Mouse (Mus musculus): ENCODE results near the gene H2-DMb2. TPM values are rescaled to one million over a fixed set of nuclear protein-coding genes. Genes with fewer than 3 reads are reported as not detected.

The H2-DMb2 gene
- polyA plus RNA-seq, 1 experiment from 2014 or later: 0.17 TPM

DNA sequence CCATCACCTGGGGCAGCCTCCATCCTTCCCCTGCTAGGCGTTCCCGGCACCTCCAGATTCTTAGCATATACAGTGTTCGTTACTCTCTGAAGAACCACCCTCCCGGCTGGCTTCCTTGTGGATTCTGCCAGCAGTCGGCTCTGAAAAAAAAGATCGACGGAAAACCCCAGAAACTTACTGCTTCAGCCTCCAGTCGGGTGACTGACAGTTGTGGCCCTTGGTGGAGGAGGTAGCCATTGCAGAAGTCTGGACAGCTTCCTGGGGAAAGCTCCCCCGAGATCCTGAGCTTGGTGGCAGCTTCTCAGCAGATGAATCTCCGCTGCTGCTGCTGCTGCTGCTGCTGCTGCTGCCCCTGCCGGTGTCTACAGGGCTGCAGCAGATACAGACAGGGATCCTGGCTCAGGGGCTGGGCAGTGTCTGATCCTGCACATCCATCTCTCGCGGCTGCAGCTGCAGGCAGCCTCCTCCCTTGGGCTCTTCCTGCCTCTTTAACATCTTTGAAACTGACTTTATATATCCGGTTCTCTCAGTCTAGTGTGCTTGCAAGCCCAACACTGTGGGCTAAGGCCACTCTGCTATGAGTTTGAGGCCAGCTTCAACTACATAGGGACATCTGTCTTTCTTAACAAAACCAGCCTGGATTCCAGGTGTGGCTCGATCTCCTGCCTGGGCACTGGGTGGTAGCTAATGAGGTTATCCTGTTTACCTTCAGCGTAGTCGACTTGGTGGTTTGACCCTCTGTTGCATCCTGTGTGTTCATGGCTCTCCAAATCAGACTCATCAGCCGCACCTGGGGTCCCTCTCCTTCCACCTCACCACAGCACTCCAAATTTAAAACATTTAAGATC, 13.9 kb upstream of the H2-DMb2 start:
- H3K27ac ChIP-seq (replicated peaks): no peak overlapping the region
- WGBS: 23% methylated on average over 18 of the region's 18 CpGs

GRCm38 (mm10) chr17:34130073-34130947, 12.8 kb upstream of the H2-DMb2 start:
- Histone ChIP-seq H3K4me1 (peaks cover 33% of the 10 kb centered on the region), H3K27me3 (replicated peaks; ENCODE audit: low read depth, poor library complexity, severe bottlenecking) (peaks cover 24% of the 10 kb centered on the region), H3K36me3 (replicated peaks) (peaks cover 13% of the 10 kb centered on the region; the same call in 1 of the 2 replicates), H3K9me3 (no peaks in the 10 kb centered on the region), H3K4me3 (no peak overlapping the region), H3K27ac (replicated peaks) (no peak overlapping the region)
- no peak for DNase-seq (ENCODE audit: low spot score)
- WGBS: 87% methylated on average over 19 of the region's 19 CpGs

More for the DNA sequence above, 13.9 kb upstream of the H2-DMb2 start:
- peak overlapping the region; percentile 35 for H3K4me3 ChIP-seq
- DNase-seq (ENCODE audit: low spot score): peak; percentile 41
- H3K27me3 ChIP-seq (replicated peaks; ENCODE audit: low read depth, poor library complexity, severe bottlenecking): peaks cover 24% of the 10 kb centered on the region
- peaks cover 36% of the 10 kb centered on the region for H3K4me1 ChIP-seq
- H3K9me3 ChIP-seq: no peaks in the 10 kb centered on the region
- H3K36me3 ChIP-seq (replicated peaks): peaks cover 13% of the 10 kb centered on the region; the same call in 1 of the 2 replicates

DNA sequence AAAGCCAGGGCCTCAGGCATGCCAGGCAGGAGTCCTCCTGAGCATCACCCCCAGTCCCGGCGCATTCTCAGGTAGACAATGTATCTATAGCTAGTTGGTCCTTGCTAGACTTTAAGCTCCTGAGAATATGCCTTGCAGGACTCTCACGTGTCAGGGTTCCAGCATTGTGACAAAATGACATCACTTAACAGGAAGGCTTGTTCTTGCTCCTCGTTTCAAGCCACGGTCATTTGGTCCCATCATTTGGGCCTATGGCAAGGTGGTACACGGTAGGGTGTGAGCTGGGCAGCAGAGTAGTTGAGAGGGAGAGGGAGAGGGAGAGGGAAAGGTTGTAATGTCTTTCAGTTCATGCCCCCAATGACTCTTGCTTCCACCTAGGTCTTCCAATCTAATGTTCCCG, 11.2 kb upstream of the H2-DMb2 start:
- no peaks in the 10 kb centered on the region for H3K9me3 ChIP-seq
- WGBS: 73% methylated on average over 7 of the region's 7 CpGs
- H3K27ac ChIP-seq (replicated peaks): no peak overlapping the region
- H3K4me1 ChIP-seq: peaks cover 32% of the 10 kb centered on the region
- peaks cover 36% of the 10 kb centered on the region for H3K27me3 ChIP-seq (replicated peaks; ENCODE audit: low read depth, poor library complexity, severe bottlenecking)
- H3K36me3 ChIP-seq (replicated peaks): no peaks in the 10 kb centered on the region
- no peak for DNase-seq (ENCODE audit: low spot score)
- H3K4me3 ChIP-seq: no peak overlapping the region

- H3K4me1 ChIP-seq: peaks cover 18% of the 10 kb centered on the region
- H3K4me3 ChIP-seq: no peak overlapping the region
- no peak for DNase-seq (ENCODE audit: low spot score)
- no peak overlapping the region for H3K27ac ChIP-seq (replicated peaks)
- H3K27me3 ChIP-seq (replicated peaks; ENCODE audit: low read depth, poor library complexity, severe bottlenecking): peaks cover 38% of the 10 kb centered on the region
- H3K9me3 ChIP-seq: no peaks in the 10 kb centered on the region
- no peaks in the 10 kb centered on the region for H3K36me3 ChIP-seq (replicated peaks)
- 86% methylated on average over 11 of the region's 11 CpGs for WGBS
These were observed 9.8 kb upstream of the H2-DMb2 start for GRCm38 (mm10) chr17:34133289-34133688.

GRCm38 (mm10) chr17:34134451-34134850, 8.7 kb upstream of the H2-DMb2 start:
- 89% methylated on average over 3 of the region's 3 CpGs for WGBS
- Histone ChIP-seq H3K27ac (replicated peaks) (no peak overlapping the region), H3K36me3 (replicated peaks) (no peaks in the 10 kb centered on the region), H3K9me3 (no peaks in the 10 kb centered on the region), H3K4me3 (no peak overlapping the region), H3K27me3 (replicated peaks; ENCODE audit: low read depth, poor library complexity, severe bottlenecking) (peaks cover 39% of the 10 kb centered on the region), H3K4me1 (peaks cover 16% of the 10 kb centered on the region)
- DNase-seq (ENCODE audit: low spot score): no peak

- H3K4me1 ChIP-seq: peaks cover 24% of the 10 kb centered on the region
- H3K27me3 ChIP-seq (replicated peaks; ENCODE audit: low read depth, poor library complexity, severe bottlenecking): peaks cover 48% of the 10 kb centered on the region
- H3K9me3 ChIP-seq: no peaks in the 10 kb centered on the region
- DNase-seq (ENCODE audit: low spot score): peak; percentile 98
- H3K4me3 ChIP-seq: peak overlapping the region; percentile 54
- WGBS: 8% methylated on average over 31 of the region's 31 CpGs
- peak overlapping the region; percentile 7; the same call in 1 of the 2 replicates for H3K27ac ChIP-seq (replicated peaks)
- H3K36me3 ChIP-seq (replicated peaks): no peaks in the 10 kb centered on the region
These were observed 7.5 kb upstream of the H2-DMb2 start for GRCm38 (mm10) chr17:34135297-34136224.

- WGBS: 77% methylated on average over 7 of the region's 7 CpGs
- peaks cover 58% of the 10 kb centered on the region for H3K27me3 ChIP-seq (replicated peaks; ENCODE audit: low read depth, poor library complexity, severe bottlenecking)
- H3K4me3 ChIP-seq: no peak overlapping the region
- H3K4me1 ChIP-seq: peaks cover 32% of the 10 kb centered on the region
- no peaks in the 10 kb centered on the region for H3K9me3 ChIP-seq
- H3K36me3 ChIP-seq (replicated peaks): no peaks in the 10 kb centered on the region
- no peak for DNase-seq (ENCODE audit: low spot score)
- H3K27ac ChIP-seq (replicated peaks): no peak overlapping the region
These were observed 5.5 kb upstream of the H2-DMb2 start for GRCm38 (mm10) chr17:34137601-34138000.

DNA sequence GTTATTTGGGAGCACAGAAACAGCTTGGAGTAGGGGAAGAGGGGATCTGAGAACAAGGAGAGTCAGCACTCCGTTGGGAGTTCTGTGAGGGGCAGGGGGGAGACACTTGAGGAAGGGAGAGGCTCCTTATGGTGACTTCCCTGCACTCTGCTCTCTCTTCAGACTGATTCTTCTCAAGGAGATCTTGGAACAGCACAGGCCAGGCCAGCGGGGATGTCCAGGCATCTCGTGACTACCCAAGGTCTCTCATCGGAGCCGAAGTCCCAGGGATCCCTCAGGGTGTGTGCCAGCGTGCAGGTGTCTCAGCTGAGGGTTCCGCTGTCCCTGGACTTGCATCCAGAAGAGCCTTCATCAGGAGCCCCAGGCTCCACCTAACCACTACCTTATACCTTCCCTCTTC, 4.5 kb upstream of the H2-DMb2 start:
- WGBS: 76% methylated on average over 7 of the region's 7 CpGs
- Histone ChIP-seq H3K27ac (replicated peaks) (no peak overlapping the region), H3K9me3 (no peaks in the 10 kb centered on the region), H3K4me1 (peaks cover 42% of the 10 kb centered on the region), H3K36me3 (replicated peaks) (no peaks in the 10 kb centered on the region), H3K27me3 (replicated peaks; ENCODE audit: low read depth, poor library complexity, severe bottlenecking) (peaks cover 58% of the 10 kb centered on the region), H3K4me3 (peak overlapping the region; percentile 55; the same call in 1 of the 2 replicates)
- no peak for DNase-seq (ENCODE audit: low spot score)

DNA sequence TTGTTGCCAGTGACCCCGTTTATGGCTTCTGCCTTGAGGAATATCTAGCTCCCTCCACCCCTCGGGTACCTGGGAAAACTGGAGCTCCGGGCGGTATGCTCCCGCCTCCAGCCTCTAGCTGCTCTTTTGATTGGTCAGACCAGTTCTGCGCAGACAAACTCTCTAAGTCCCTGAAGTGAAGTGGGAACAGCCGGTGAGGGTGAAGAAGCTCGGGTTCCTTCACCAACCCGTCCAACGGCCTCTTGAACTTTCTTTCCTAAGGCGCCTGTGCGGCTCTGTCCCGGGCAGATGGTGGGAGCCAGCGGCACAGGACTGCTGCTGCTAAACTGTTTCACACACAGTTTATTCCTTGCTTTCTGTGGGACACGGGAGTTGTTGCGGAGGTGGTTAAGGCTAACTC, 3.7 kb upstream of the H2-DMb2 start:
- H3K9me3 ChIP-seq: no peaks in the 10 kb centered on the region
- H3K4me1 ChIP-seq: peaks cover 42% of the 10 kb centered on the region
- peak; percentile 71 for DNase-seq (ENCODE audit: low spot score)
- WGBS: 1% methylated on average over 16 of the region's 16 CpGs
- H3K4me3 ChIP-seq: peak overlapping the region; percentile 55
- H3K36me3 ChIP-seq (replicated peaks): no peaks in the 10 kb centered on the region
- H3K27ac ChIP-seq (replicated peaks): no peak overlapping the region
- H3K27me3 ChIP-seq (replicated peaks; ENCODE audit: low read depth, poor library complexity, severe bottlenecking): peaks cover 58% of the 10 kb centered on the region

DNA sequence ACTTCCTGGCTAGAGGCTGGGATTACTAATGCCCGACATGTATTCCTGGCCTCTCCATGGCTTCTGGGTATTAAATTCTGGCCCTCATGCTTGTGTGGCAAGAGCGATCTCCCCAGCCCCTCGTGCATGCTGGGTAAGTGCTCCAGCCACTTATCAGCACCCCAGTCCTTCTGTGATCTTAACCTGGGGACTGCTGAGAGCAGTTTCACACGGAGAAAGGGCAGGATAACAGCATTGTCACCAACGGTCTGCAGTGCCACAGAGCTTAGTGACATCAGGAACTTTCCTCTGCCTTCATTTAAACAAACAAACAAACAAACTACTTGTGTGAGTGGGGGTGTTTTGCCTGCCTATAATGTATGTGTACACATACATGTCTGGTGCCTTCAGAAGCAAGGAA, 2.9 kb upstream of the H2-DMb2 start:
- Histone ChIP-seq H3K27ac (replicated peaks) (no peak overlapping the region), H3K4me3 (peak overlapping the region; percentile 55), H3K4me1 (peaks cover 42% of the 10 kb centered on the region), H3K36me3 (replicated peaks) (no peaks in the 10 kb centered on the region), H3K9me3 (no peaks in the 10 kb centered on the region), H3K27me3 (replicated peaks; ENCODE audit: low read depth, poor library complexity, severe bottlenecking) (peaks cover 58% of the 10 kb centered on the region)
- 10% methylated on average over 5 of the region's 5 CpGs for WGBS
- no peak for DNase-seq (ENCODE audit: low spot score)

DNA sequence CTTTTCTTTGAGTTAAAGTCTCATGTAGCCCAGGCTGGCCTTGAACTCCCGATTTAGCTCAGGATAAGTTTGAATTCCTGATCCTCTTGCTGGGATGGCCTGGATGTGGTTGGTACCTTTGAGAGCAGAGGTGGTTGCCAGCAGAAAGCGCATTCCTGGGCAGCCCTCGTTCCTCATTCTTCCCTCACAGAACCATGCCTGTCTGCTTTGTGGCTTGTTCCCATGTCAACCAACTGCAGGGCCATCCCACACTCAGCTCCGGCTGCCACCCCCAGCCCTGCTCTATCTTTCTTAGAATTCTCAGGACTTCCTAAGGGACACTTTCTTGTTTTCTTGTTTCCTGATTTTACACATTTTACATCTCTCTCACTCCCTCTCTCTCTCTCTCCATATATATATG, 1.7 kb upstream of the H2-DMb2 start:
- Histone ChIP-seq H3K4me3 (no peak overlapping the region), H3K9me3 (no peaks in the 10 kb centered on the region), H3K27me3 (replicated peaks; ENCODE audit: low read depth, poor library complexity, severe bottlenecking) (peaks cover 51% of the 10 kb centered on the region), H3K36me3 (replicated peaks) (no peaks in the 10 kb centered on the region), H3K4me1 (peaks cover 36% of the 10 kb centered on the region), H3K27ac (replicated peaks) (no peak overlapping the region)
- no peak for DNase-seq (ENCODE audit: low spot score)
- WGBS: 57% methylated on average over 4 of the region's 4 CpGs
